Mouse (Mus musculus): ENCODE data around the gene Cntd1. TPM values are rescaled to one million over a fixed set of nuclear protein-coding genes. Genes with fewer than 3 reads are reported as not detected.

Cntd1 gene
- total and polyA plus RNA-seq, 2 experiments from 2014 or later: 0.25 TPM; not detected in 1

GRCm38 (mm10) chr11:101245071-101245470 is 33.7 kb upstream of the Cntd1 start:
- no peaks in the 10 kb centered on the region for H3K9me3 ChIP-seq (ENCODE audit: low read length)
- WGBS: 48% methylated on average over 4 of the region's 4 CpGs
- no peak overlapping the region for H3K27ac ChIP-seq (ENCODE audit: low read depth, low read length)
- TF ChIP-seq CTCF (IDR thresholded peaks at IDR 0.05): no peak
- 0 out of 2 replicates have a peak, but pooled peaks cover 6% of the 10 kb centered on the region for H3K27me3 ChIP-seq (ENCODE audit: insufficient read depth, low read length)
- H3K4me3 ChIP-seq (ENCODE audit: low read depth, low read length): no peak overlapping the region; the same call in 1 of the 2 replicates
- no peak for ATAC-seq (ENCODE audit: low FRiP score)
- H3K4me1 ChIP-seq (ENCODE audit: insufficient read depth, low read length): no peaks in the 10 kb centered on the region
- H3K4me2 ChIP-seq (ENCODE audit: low read depth, low read length, poor library complexity, severe bottlenecking): no peak overlapping the region
- H3K9ac ChIP-seq (replicated peaks; ENCODE audit: low read length, poor library complexity, severe bottlenecking): no peak overlapping the region
- no peak for DNase-seq (ENCODE audit: low spot score)
- H3K36me3 ChIP-seq (ENCODE audit: insufficient read depth, low read length): no peaks in the 10 kb centered on the region

- peak within 1 kb of the TSS; percentile 83 for H3K4me2 ChIP-seq (ENCODE audit: low read depth, low read length, poor library complexity, severe bottlenecking)
- 2% methylated on average over 60 of the region's 63 CpGs for WGBS
- H3K4me1 ChIP-seq (ENCODE audit: insufficient read depth, low read length): no peaks in the 10 kb centered on the region
- ATAC-seq (ENCODE audit: low FRiP score) (peak; percentile 68; the same call in 1 of the 2 replicates), DNase-seq (ENCODE audit: low spot score) (peak; percentile 14)
- peak within 1 kb of the TSS; percentile 34; the same call in 1 of the 2 replicates for H3K27ac ChIP-seq (ENCODE audit: low read depth, low read length)
- peak within 1 kb of the TSS; percentile 54 for H3K4me3 ChIP-seq (ENCODE audit: low read depth, low read length)
- 0 out of 2 replicates have a peak, but pooled peaks cover 6% of the 10 kb centered on the region for H3K27me3 ChIP-seq (ENCODE audit: insufficient read depth, low read length)
- TF ChIP-seq CTCF (IDR thresholded peaks at IDR 0.05): no peak
- no peaks in the 10 kb centered on the region for H3K36me3 ChIP-seq (ENCODE audit: insufficient read depth, low read length)
- peak within 1 kb of the TSS; percentile 72 for H3K9ac ChIP-seq (replicated peaks; ENCODE audit: low read length, poor library complexity, severe bottlenecking)
- H3K9me3 ChIP-seq (ENCODE audit: low read length): no peaks in the 10 kb centered on the region
Measured at GRCm38 (mm10) chr11:101245855-101246701, 32.7 kb upstream of the Cntd1 start, which contains the start of gene Ramp2. Ramp2 (plus strand) TSS chr11:101246028.

- H3K4me3 ChIP-seq (ENCODE audit: low read depth, low read length): peak overlapping the region; percentile 54
- no peak overlapping the region for H3K27ac ChIP-seq (ENCODE audit: low read depth, low read length)
Measured at GRCm38 (mm10) chr11:101246702-101247012, 32.2 kb upstream of the Cntd1 start.

GRCm38 (mm10) chr11:101247521-101248030 is 31.2 kb upstream of the Cntd1 start:
- no peaks in the 10 kb centered on the region for H3K4me1 ChIP-seq (ENCODE audit: insufficient read depth, low read length)
- TF ChIP-seq CTCF (IDR thresholded peaks at IDR 0.05): no peak
- peak overlapping the region; percentile 83 for H3K4me2 ChIP-seq (ENCODE audit: low read depth, low read length, poor library complexity, severe bottlenecking)
- 0 out of 2 replicates have a peak, but pooled peaks cover 6% of the 10 kb centered on the region for H3K27me3 ChIP-seq (ENCODE audit: insufficient read depth, low read length)
- no peaks in the 10 kb centered on the region for H3K36me3 ChIP-seq (ENCODE audit: insufficient read depth, low read length)
- H3K9ac ChIP-seq (replicated peaks; ENCODE audit: low read length, poor library complexity, severe bottlenecking): no peak overlapping the region
- ATAC-seq (ENCODE audit: low FRiP score) (no peak), DNase-seq (ENCODE audit: low spot score) (no peak)
- no peak overlapping the region for H3K27ac ChIP-seq (ENCODE audit: low read depth, low read length)
- H3K4me3 ChIP-seq (ENCODE audit: low read depth, low read length): peak overlapping the region; percentile 54
- WGBS: 87% methylated on average over 6 of the region's 6 CpGs
- no peaks in the 10 kb centered on the region for H3K9me3 ChIP-seq (ENCODE audit: low read length)

More at GRCm38 (mm10) chr11:101246702-101247012, 32.2 kb upstream of the Cntd1 start:
- Histone ChIP-seq H3K36me3 (ENCODE audit: insufficient read depth, low read length) (no peaks in the 10 kb centered on the region), H3K27me3 (ENCODE audit: insufficient read depth, low read length) (0 out of 2 replicates have a peak, but pooled peaks cover 6% of the 10 kb centered on the region), H3K4me1 (ENCODE audit: insufficient read depth, low read length) (no peaks in the 10 kb centered on the region), H3K9ac (replicated peaks; ENCODE audit: low read length, poor library complexity, severe bottlenecking) (peak overlapping the region; percentile 72), H3K9me3 (ENCODE audit: low read length) (no peaks in the 10 kb centered on the region), H3K4me2 (ENCODE audit: low read depth, low read length, poor library complexity, severe bottlenecking) (peak overlapping the region; percentile 83)
- no peak; the same call in 1 of the 2 replicates for TF ChIP-seq CTCF (IDR thresholded peaks at IDR 0.05)
- ATAC-seq (ENCODE audit: low FRiP score): 0 out of 2 replicates have a peak, but pooled peaks have one; percentile 31
- peak; percentile 12 for DNase-seq (ENCODE audit: low spot score)
- 3% methylated on average over 7 of the region's 7 CpGs for WGBS

- H3K9ac ChIP-seq (replicated peaks; ENCODE audit: low read length, poor library complexity, severe bottlenecking): no peak overlapping the region
- H3K27me3 ChIP-seq (ENCODE audit: insufficient read depth, low read length): 0 out of 2 replicates have a peak, but pooled peaks cover 6% of the 10 kb centered on the region
- no peaks in the 10 kb centered on the region for H3K9me3 ChIP-seq (ENCODE audit: low read length)
- ATAC-seq (ENCODE audit: low FRiP score): no peak
- H3K27ac ChIP-seq (ENCODE audit: low read depth, low read length): no peak overlapping the region
- DNase-seq (ENCODE audit: low spot score): peak; percentile 79
- H3K4me3 ChIP-seq (ENCODE audit: low read depth, low read length): no peak overlapping the region
- 42% methylated on average over 14 of the region's 14 CpGs for WGBS
- TF ChIP-seq CTCF (IDR thresholded peaks at IDR 0.05): peak; percentile 72
- no peaks in the 10 kb centered on the region for H3K4me1 ChIP-seq (ENCODE audit: insufficient read depth, low read length)
- H3K36me3 ChIP-seq (ENCODE audit: insufficient read depth, low read length): no peaks in the 10 kb centered on the region
- no peak overlapping the region for H3K4me2 ChIP-seq (ENCODE audit: low read depth, low read length, poor library complexity, severe bottlenecking)
Measured at GRCm38 (mm10) chr11:101248258-101248994, 30.4 kb upstream of the Cntd1 start.

Data from midbrain, postnatal 0 days (tissue).